28 mouse cellular contexts compared by ENCODE assay signal in genomic region chr1:59285880-59286279, GRCm38 (mm10). TPM values are rescaled to one million over a fixed set of nuclear protein-coding genes. Genes with fewer than 3 reads are reported as not detected.
"Had no signal": no experiment of that assay in that cellular context is flagged by ENCODE, and none has a peak within 500 bp of the region (broad histone marks: within the 10 kb centered on the region; RNA-seq: fewer than 3 reads in every experiment).

No protein-coding gene starts in this region.

- H3K9me3 ChIP-seq: heart, embryonic 13.5 days; heart, embryonic 15.5 days; hindbrain, embryonic 10.5 days; hindbrain, embryonic 12.5 days; kidney, embryonic 15.5 days; limb, embryonic 13.5 days; limb, embryonic 15.5 days; liver, embryonic 12.5 days had no signal

- H3K27me3 ChIP-seq: heart, embryonic 13.5 days; heart, embryonic 15.5 days; hindbrain, embryonic 12.5 days; kidney, embryonic 15.5 days; limb, embryonic 13.5 days; limb, embryonic 15.5 days; liver, embryonic 12.5 days had no signal

- H3K36me3 ChIP-seq: heart, embryonic 13.5 days; heart, embryonic 15.5 days; hindbrain, embryonic 10.5 days; hindbrain, embryonic 12.5 days; kidney, embryonic 15.5 days; limb, embryonic 13.5 days; limb, embryonic 15.5 days; liver, embryonic 12.5 days had no signal

- H3K9ac ChIP-seq: heart, embryonic 13.5 days; heart, embryonic 15.5 days; hindbrain, embryonic 12.5 days; hindbrain, embryonic 14.5 days; kidney, embryonic 15.5 days; limb, embryonic 13.5 days; limb, embryonic 15.5 days; liver, embryonic 12.5 days; liver, embryonic 14.5 days had no signal

- DNase-seq: gastrocnemius, adult 2 months; gastrocnemius, postnatal 10 days; gastrocnemius, postnatal 25 days; heart, adult 2 months; heart, postnatal 14 days; heart, postnatal 4 days; kidney, adult 11 months; kidney, adult 2 months; kidney, adult 9 months; kidney, postnatal 14 days; kidney, postnatal 4 days; left cerebral cortex, postnatal 4 days had no signal

- H3K27ac ChIP-seq: gastrocnemius, adult 2 months; heart, adult 2 months; heart, embryonic 13.5 days; heart, embryonic 15.5 days; hindbrain, embryonic 10.5 days; hindbrain, embryonic 12.5 days; hindbrain, embryonic 14.5 days; kidney, embryonic 15.5 days; kidney, postnatal 0 days; layer of hippocampus, adult 2 months; limb, embryonic 13.5 days; limb, embryonic 15.5 days; liver, embryonic 12.5 days; liver, embryonic 14.5 days had no signal

- H3K4me3 ChIP-seq: gastrocnemius, adult 2 months; heart, adult 2 months; heart, embryonic 13.5 days; heart, embryonic 15.5 days; hindbrain, embryonic 10.5 days; hindbrain, embryonic 12.5 days; kidney, embryonic 15.5 days; layer of hippocampus, adult 2 months; limb, embryonic 13.5 days; limb, embryonic 15.5 days; liver, embryonic 12.5 days had no signal

- H3K4me2 ChIP-seq: heart, embryonic 11.5 days; heart, embryonic 13.5 days; heart, embryonic 15.5 days; hindbrain, embryonic 12.5 days; hindbrain, embryonic 14.5 days; kidney, embryonic 15.5 days; limb, embryonic 13.5 days; limb, embryonic 15.5 days; liver, embryonic 12.5 days had no signal

- H3K4me1 ChIP-seq: heart, embryonic 13.5 days; heart, embryonic 15.5 days; kidney, embryonic 15.5 days; limb, embryonic 15.5 days; liver, embryonic 12.5 days had no signal

RNA-seq across cellular contexts. Expression of gene Cdk15, which starts 29.2 kb away (rescaled TPM):
- total RNA-seq: granulocyte monocyte progenitor cell, adult 5-6 weeks; heart, postnatal 4 days; layer of hippocampus, adult 2 months; liver, adult 2 months had no signal
- polyA plus RNA-seq: heart, adult 2 months; heart, embryonic 13.5 days; heart, postnatal 0 days; liver, adult 2 months; liver, embryonic 12.5 days; liver, embryonic 14.5 days had no signal
